Mouse (Mus musculus) gastrocnemius, postnatal 4 days (tissue): Measurements from ENCODE around the gene Cpt2. TPM values are rescaled to one million over a fixed set of nuclear protein-coding genes. Genes with fewer than 3 reads are reported as not detected.
A peak's percentile ranks its signal among the peaks of the same experiment; 100 is the strongest.

Experiments used
- DNase-seq, 2 experiments: peaks; one replicate each; pipeline ENCODE4 v3.0.0; 2021 to 2022; ENCODE audit warnings: low spot score in 2 of 2, mixed read lengths in 2 of 2
- long read RNA-seq, 2 experiments: library from polyadenylated mRNA; stranded (forward); transcript quantifications; one replicate each; pipeline ENCODE4 v2.0.0; 2021
- total RNA-seq, 2 experiments: library from RNA; stranded (reverse); gene quantifications; 2 replicates each; pipeline ENCODE4 v1.2.3; 2021

Cpt2 gene
- total RNA-seq, result 10 to 100 TPM; 47.3 to 51.2 TPM
- long read RNA-seq, experiment 1, transcript Cpt2-201 (5 exons, 2,372 nt), result major isoform, 118 of 128 reads
- long read RNA-seq, experiment 1, partial matches to known transcripts, result 2 of 128 reads
- long read RNA-seq, experiment 1, other reads (novel, unspliced or antisense), result 7 of 128 reads
- long read RNA-seq, experiment 2, transcript Cpt2-201 (5 exons, 2,372 nt), result major isoform, 104 of 113 reads
- long read RNA-seq, experiment 2, partial matches to known transcripts, result 4 of 113 reads
- long read RNA-seq, experiment 2, other reads (novel, unspliced or antisense), result 3 of 113 reads

GRCm38 (mm10) chr4:107923145-107923802 lies at the start of gene Cpt2:
TSS of gene Cpt2 (minus strand) at chr4:107923610.
- peak; percentile 88 to 95 for DNase-seq

DNA sequence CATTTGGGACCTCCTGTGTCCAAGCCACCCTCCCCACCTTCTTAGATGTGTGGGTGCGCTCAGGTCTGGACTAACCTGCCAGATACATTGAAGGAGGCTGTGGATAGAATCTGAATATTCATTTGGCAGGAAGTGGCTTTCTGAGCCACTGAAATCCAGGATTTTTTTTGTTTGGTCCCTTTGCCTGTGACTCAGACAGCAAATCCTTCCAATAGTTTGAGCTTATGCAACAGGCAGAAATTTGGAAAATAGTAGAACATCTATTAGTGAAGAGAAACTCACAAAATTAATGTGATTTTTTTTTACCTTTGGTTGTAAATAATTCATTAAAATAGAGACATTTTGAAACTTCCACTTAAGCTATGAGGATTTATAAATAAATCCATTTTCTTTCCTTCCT lies 47.8 kb upstream of the Cpt2 start:
- DNase-seq, result no peak

DNA sequence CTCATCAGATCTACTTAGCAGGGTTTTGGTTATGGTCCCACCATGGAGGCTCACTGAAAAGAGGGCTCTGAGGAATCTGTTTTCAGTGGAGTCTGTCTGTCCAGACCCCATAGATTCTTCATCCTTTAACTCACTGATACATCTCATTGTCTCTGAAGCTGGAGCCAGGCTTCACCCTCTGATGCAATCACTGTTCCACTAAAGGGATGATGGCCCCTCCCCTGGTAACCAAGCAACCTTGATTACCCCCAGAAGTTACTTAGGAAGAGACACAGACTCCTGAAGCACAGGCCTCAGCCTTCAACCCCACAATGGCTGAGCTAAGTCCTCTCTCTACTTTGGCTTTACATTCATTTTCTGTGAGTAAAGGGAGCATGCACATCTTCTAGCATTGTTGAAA lies 46.4 kb upstream of the Cpt2 start:
- no peak for DNase-seq

GRCm38 (mm10) chr4:107967966-107968682 lies 44.7 kb upstream of the Cpt2 start, which contains the start of gene Slc1a7:
TSS of gene Slc1a7 (plus strand) at chr4:107968332.
- no peak for DNase-seq

DNA sequence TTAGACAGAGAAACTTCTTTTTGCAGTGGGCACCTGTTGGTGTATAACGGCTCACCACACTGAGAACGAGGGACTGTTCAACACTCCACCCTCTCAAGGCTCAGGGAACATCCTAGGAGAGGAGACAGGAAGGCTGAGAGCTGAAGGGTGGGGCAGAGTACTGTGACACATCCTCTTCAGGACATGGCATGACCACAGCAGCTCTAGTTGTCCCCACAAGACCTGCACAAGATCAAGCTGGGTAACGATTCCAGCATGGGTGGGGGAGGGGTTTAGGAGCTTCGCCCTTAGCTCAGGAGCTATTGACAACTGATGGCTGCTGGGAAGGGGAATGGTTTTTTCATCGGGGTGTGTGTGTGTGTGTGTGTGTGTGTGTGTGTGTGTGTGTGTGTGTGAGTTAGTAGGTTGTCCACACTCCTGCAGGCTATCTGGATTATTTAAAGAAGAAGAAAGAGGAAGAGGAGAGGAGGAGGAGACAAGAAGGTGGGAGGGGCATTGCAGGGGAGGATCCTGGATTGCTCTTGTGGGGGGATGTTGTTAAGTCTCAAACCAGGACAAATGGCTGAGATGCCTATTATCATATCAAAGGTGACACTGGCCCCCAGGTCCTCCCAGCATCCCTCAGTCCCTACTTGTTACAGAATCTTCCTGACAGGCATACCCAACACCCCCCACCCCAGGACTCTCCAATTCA lies 43.2 kb upstream of the Cpt2 start:
- no peak for DNase-seq

GRCm38 (mm10) chr4:107962792-107963191 lies 39.4 kb upstream of the Cpt2 start:
- DNase-seq, result no peak

GRCm38 (mm10) chr4:107962044-107962732 lies 38.8 kb upstream of the Cpt2 start:
- peak in 1 of 2 experiments; percentile 50 for DNase-seq

DNA sequence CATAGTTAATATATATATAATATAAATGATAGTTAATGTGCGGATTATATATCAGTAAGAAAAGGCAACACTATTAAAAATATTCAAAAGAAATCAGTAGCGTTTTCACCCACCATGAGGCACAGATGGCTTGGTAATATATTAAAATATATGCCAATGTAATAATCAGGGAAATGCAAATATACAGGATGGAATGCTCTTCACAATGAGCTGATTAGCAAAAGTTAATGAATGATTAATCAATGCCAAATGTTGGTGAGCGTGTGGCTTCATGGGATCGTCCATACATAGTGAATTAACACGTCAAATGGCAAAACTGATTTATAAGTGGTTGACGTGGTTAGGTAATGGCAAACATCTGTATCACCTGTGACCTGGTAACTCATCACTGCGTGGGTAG lies 35.1 kb upstream of the Cpt2 start:
- no peak for DNase-seq

- DNase-seq, result no peak
Measured at GRCm38 (mm10) chr4:107955691-107956090, 32.3 kb upstream of the Cpt2 start.

- no peak for DNase-seq
Measured at GRCm38 (mm10) chr4:107952845-107953244, 29.4 kb upstream of the Cpt2 start.

DNA sequence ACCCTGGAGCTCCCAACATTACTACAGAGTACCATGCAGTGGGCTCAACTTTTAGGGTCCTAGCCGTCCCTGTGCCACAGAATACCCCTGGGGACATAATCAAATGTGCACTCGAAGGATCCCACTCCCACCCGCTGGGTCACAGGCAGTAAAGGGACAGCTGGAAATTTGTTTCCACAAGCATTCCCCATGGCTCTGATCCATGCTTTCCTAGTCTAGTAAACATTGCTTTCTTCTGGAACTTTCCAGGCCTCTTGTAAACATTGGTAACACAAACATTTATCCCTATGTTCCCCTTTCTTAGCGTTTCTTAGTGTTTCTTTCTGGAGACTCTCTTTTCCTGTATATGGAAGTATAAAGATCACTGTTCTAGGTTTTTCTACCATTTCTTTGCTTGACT lies 26.5 kb upstream of the Cpt2 start:
- DNase-seq, result no peak

GRCm38 (mm10) chr4:107944141-107944540 lies 20.7 kb upstream of the Cpt2 start:
- no peak for DNase-seq

DNA sequence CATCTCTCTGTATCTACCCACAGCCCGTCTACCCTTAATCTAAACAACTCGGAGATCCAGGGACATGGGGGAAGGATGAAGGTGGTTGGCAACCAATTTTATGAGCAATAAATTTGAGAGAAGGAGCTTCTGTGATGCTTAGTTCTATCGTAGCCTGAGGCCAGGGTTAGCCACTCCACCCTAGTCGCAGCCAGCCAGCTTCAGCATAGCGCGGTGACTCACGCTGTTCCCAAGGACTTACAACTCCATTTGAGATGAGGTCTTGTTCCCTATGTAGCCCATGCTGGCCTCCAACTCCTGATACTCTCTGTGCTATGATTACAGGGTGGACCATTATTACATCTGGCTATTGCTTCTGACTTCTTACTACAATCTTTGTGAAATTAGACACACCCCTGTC lies 19.3 kb upstream of the Cpt2 start:
- DNase-seq, result no peak

DNA sequence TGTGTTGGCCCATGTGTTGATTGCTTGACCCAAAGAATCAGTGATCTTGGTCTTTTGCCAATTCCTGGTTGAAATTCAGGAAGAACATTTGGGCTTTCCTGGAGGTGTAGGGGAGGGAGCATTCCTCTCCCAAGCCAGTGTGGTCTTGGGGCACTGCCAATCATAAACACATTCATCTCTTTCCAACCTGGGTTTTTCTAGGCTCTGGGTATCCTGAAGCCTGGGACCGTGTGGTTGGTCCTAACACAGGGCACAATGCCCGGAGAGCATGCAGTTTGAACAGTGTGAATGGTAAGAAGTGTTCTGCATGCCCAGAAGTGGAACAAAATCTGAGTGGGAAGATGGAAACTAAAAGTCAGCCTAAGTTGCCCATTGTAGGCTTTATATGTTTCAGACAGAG lies 14.7 kb upstream of the Cpt2 start:
- no peak for DNase-seq

DNA sequence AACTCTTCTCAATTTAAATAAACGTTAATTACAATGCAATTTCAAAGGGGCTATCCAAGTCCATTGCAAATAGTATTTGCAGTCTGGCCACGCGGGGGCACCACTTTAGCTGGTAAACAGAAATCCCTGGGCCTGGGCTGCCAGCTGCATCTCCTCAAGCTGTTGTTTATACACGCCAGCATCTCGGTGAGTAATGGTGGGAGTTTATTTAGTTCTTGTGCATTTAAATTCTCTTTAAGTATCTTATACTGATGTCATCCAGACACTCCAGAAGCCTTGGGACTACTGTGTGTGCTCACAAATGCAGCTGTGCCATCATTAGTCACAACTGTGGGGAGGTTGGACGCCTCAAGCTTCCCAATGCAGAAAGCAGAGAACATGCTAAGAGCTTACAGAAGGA lies 13.9 kb upstream of the Cpt2 start:
- DNase-seq, result peak; percentile 58 to 77

- DNase-seq, result no peak
Measured at GRCm38 (mm10) chr4:107935254-107935653, 11.8 kb upstream of the Cpt2 start.

GRCm38 (mm10) chr4:107933239-107933638 lies 9.8 kb upstream of the Cpt2 start:
- no peak for DNase-seq

DNA sequence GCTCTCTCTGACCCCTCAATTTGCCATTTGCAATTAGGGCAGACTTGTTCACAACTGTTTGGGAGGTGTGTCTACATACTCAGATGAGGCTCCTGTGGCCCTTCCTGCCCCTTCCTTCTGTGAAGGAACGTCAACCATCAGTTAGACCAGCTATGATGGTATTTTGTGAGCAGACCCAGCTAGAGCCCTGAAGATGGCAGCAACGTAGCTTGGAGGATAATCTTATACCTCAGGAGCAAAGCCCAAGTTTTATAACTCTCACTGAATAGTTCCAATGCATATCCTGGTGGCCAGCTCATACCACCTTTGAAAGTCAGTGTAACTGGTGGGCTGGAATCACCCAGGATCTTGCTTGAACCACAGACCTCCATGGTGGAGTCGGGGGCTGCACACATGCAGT lies 8.0 kb upstream of the Cpt2 start:
- no peak for DNase-seq

- DNase-seq, result no peak
Measured at GRCm38 (mm10) chr4:107928726-107929125, 5.3 kb upstream of the Cpt2 start.

DNA sequence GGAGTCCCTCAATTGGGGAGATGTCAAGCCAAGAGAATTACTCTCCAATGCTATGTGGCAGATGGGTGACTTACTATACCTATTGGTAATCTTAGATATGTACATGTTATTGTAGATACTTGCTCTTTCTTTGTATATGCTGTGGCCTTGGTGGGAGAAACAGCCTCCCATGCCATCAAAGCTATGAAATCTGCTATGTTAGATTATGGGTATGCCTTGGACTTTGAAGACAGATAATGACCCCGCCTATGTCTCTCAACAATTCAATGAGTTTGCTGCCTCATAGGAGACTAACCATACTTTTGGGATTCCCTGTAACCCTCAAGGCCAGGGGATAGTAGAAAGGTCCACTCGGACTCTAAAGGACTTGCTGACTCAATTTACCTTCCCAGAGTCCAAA lies 4.9 kb upstream of the Cpt2 start:
- no peak for DNase-seq

- DNase-seq, result no peak
Measured at GRCm38 (mm10) chr4:107923803-107924194, 389 bp upstream of the Cpt2 start.
